Mouse (Mus musculus): ENCODE measurements around the gene Dld.

GRCm38 (mm10) chr12:31320817-31321216, 30.4 kb downstream of the Dld start:
- no peak for TF ChIP-seq CTCF (IDR thresholded peaks at IDR 0.05)
- no peak for TF ChIP-seq EP300 (IDR thresholded peaks at IDR 0.05; ENCODE audit: insufficient read depth, low read depth, low read length)
- TF ChIP-seq POLR2A (IDR thresholded peaks at IDR 0.05; ENCODE audit: insufficient read depth, low read depth, low read length), result no peak

Measured in heart, adult 2 months (tissue).